Mouse (Mus musculus) heart, postnatal 0 days (tissue): Measurements from ENCODE around the gene Rnf8. TPM values are rescaled to one million over a fixed set of nuclear protein-coding genes. Genes with fewer than 3 reads are reported as not detected.
A peak's percentile ranks its signal among the peaks of the same experiment; 100 is the strongest.

Experiments used
- ATAC-seq: fragments of 200-750 bp; cut with Nextera tagmentation; 2 replicates; pipeline ENCODE4 v1.8.0; 2017; ENCODE audit warnings: low read depth, moderate number of reproducible peaks, moderate library complexity; ENCODE audit not compliant: insufficient read depth
- DNase-seq: peaks from one replicate; pipeline ENCODE4 v3.0.0-alpha.2; 2016; ENCODE audit warnings: low spot score
- H3K27ac ChIP-seq: fragments of 300-500 bp; sonication (generic); 2 replicates; pipeline ENCODE4 v1.5.1; 2014; ENCODE audit warnings: low read depth, mild to moderate bottlenecking
- H3K27me3 ChIP-seq: fragments of 300-500 bp; sonication (generic); 2 replicates; pipeline ENCODE4 v1.6.1; 2014; ENCODE audit warnings: low read length, mixed read lengths; ENCODE audit not compliant: control insufficient read depth, insufficient read depth
- H3K36me3 ChIP-seq: fragments of 300-500 bp; sonication (generic); replicated peaks from 2 replicates; pipeline ENCODE4 v1.6.1; 2014; ENCODE audit warnings: low read length, mixed read lengths; ENCODE audit not compliant: control insufficient read depth, insufficient read depth
- H3K4me1 ChIP-seq: fragments of 300-500 bp; sonication (generic); 2 replicates; pipeline ENCODE4 v1.6.1; 2014; ENCODE audit warnings: antibody characterized with exemption; ENCODE audit not compliant: control insufficient read depth, insufficient read depth
- H3K4me2 ChIP-seq: fragments of 300-500 bp; sonication (generic); 2 replicates; pipeline ENCODE4 v1.6.1; 2014; ENCODE audit warnings: low read depth, mild to moderate bottlenecking, low read length, moderate library complexity
- H3K4me3 ChIP-seq: fragments of 300-500 bp; sonication (generic); 2 replicates; pipeline ENCODE4 v1.5.1; 2014; ENCODE audit warnings: low read depth, low read length
- H3K9ac ChIP-seq: fragments of 300-500 bp; sonication (generic); replicated peaks from 2 replicates; pipeline ENCODE4 v1.6.1; 2014; ENCODE audit warnings: low read depth, low read length, mixed read lengths
- H3K9me3 ChIP-seq: fragments of 300-500 bp; sonication (generic); replicated peaks from 2 replicates; pipeline ENCODE4 v1.6.1; 2016; ENCODE audit warnings: low read length; ENCODE audit not compliant: control insufficient read depth
- CTCF ChIP-seq: IDR thresholded peaks from 2 replicates; pipeline ENCODE4 v1.5.1; 2016; ENCODE audit warnings: antibody characterized with exemption, control low read depth, low read depth
- EP300 ChIP-seq: IDR thresholded peaks from 2 replicates; pipeline ENCODE4 v1.6.1; 2016; ENCODE audit warnings: antibody characterized with exemption, low read depth
- WGBS: fragments of 180-500 bp; shearing (Covaris S2); extraction: QIAGEN DNeasy Blood & Tissue Kit; methylation state at CpG from one replicate; pipeline ENCODE4 v1.1.7; 2014; 5-methylcytosine and 5-hydroxymethylcytosine counted together
- polyA plus RNA-seq: library from polyadenylated mRNA; unstranded; fragments of >200 nt; fragmentation: Nextera tagmentation; extraction: Ambion mirVana; gene quantifications from 2 replicates; pipeline ENCODE4 v1.2.1, GENCODE M21; 2015
- total RNA-seq: library from RNA; depleted of rRNA; stranded (reverse); fragments of >200 nt; gene quantifications from 2 replicates; pipeline ENCODE4 v1.2.3, GENCODE M21; 2014; ENCODE audit warnings: low replicate concordance; rRNA removed

Gene Rnf8
- total RNA-seq (15.2 and 20.3 TPM in 2 replicates), polyA plus RNA-seq (32.7 and 33.4 TPM in 2 replicates)

DNA sequence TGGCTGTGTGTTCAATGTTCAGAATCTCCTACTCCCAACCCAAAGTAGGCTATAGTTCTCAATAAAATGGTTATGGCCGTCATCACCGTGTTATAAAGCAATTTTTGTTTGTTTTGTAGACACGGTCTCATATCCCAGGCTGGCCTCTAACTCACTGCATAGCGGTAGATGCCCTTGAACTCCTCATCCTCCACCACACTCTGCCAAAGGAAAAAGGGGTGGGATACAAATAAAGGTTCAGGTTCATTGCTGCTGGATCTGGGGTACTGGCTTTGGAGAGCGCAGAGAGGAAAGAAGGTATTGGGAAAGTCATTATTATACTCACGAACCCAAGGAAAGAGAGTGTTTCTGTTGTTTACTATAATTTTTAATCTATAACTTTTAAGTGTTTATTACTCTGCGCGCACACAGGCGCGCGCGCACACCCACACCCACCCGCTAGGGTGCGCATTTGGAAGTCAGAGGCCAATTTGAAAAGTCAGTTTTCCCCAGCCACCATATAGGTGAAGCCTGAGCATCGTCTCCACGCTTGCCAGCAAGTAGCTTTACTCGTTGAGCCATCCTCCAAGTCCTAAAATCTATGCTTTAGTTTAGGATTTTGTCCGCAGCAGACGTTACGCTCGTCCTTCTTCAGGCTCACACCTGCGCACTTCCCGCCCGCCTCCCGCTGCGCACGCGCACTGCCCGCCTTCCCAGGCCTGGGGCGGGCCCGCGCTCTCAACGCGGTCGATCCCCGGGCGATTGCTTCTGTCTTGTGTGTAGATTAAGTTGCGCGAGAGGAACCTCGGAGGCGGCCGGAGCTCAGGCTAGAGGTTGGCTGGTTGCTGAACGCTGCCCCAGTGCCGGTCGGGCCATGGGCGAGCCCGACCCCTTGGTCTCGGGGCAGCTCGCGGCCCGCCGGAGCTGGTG lies at the start of gene Rnf8, which contains the start of gene Gm28043:
Rnf8 (plus strand) TSS at position 676 of the 909 bp plus-strand sequence.
Gm28043 (plus strand) TSS at position 762 of the 909 bp plus-strand sequence.
- peaks cover 6% of the 10 kb centered on the region; the same call in 1 of the 2 replicates for H3K36me3 ChIP-seq
- peak within 1 kb of the TSS; percentile 91 for H3K4me3 ChIP-seq
- no peaks in the 10 kb centered on the region for H3K27me3 ChIP-seq
- DNase-seq (peak; percentile 92), ATAC-seq (peak; percentile 93)
- H3K4me2 ChIP-seq: peak within 1 kb of the TSS; percentile 78
- TF ChIP-seq EP300: no peak
- peak; percentile 49 for TF ChIP-seq CTCF
- H3K27ac ChIP-seq: peak within 1 kb of the TSS; percentile 94
- WGBS: 2% methylated on average over 50 of the region's 52 CpGs
- H3K9ac ChIP-seq: peak within 1 kb of the TSS; percentile 98
- H3K9me3 ChIP-seq: no peaks in the 10 kb centered on the region
- H3K4me1 ChIP-seq: peaks cover 17% of the 10 kb centered on the region

DNA sequence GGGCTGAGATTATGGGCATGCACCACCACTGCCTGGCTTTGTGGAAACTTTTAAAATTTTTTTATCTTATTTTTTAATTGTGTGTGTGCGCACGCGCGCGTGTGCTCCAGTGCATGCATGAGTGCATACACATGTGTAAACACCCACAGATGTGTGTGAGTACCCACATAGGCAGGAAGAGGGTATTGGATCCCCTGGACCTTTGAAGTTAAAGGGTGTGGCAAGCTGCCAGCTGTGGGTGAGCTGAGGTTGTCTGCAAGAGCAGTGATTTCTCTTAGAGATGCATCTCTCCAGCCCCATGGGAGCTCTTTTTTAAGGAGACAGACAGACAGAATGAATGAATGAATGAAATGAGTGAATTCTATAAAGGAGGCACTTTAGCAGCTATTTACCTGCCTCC lies 49.1 kb upstream of the Rnf8 start:
- Histone ChIP-seq H3K4me1 (no peaks in the 10 kb centered on the region), H3K9ac (no peak overlapping the region), H3K27me3 (no peaks in the 10 kb centered on the region), H3K4me2 (no peak overlapping the region), H3K27ac (no peak overlapping the region), H3K36me3 (peaks cover 48% of the 10 kb centered on the region), H3K9me3 (no peaks in the 10 kb centered on the region), H3K4me3 (no peak overlapping the region)
- WGBS: 97% methylated on average over 5 of the region's 5 CpGs
- ATAC-seq (no peak), DNase-seq (no peak)
- TF ChIP-seq EP300 (no peak), CTCF (no peak)

DNA sequence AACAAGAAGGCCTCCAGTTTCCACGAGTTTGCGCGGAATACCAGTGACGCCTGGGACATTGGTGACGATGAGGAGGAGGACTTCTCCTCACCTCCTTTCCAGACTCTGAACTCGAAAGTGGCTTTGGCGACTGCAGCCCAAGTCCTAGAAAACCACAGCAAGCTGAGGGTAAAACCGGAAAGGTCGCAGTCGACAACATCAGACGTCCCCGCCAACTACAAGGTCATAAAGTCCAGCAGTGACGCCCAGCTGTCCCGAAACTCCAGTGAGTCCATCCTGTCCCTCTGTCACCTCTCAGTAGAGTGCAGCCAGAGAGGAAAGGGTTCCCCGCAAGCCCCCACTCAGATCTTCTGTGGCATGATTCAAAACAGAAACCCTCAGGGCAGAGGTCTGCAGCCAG lies 46.2 kb upstream of the Rnf8 start:
- Histone ChIP-seq H3K9me3 (no peaks in the 10 kb centered on the region), H3K36me3 (peaks cover 71% of the 10 kb centered on the region), H3K27ac (no peak overlapping the region), H3K4me3 (no peak overlapping the region), H3K9ac (no peak overlapping the region), H3K4me2 (no peak overlapping the region), H3K27me3 (no peaks in the 10 kb centered on the region), H3K4me1 (no peaks in the 10 kb centered on the region)
- TF ChIP-seq CTCF (no peak), EP300 (no peak)
- DNase-seq: no peak
- WGBS: 89% methylated on average over 15 of the region's 15 CpGs
- ATAC-seq: no peak

DNA sequence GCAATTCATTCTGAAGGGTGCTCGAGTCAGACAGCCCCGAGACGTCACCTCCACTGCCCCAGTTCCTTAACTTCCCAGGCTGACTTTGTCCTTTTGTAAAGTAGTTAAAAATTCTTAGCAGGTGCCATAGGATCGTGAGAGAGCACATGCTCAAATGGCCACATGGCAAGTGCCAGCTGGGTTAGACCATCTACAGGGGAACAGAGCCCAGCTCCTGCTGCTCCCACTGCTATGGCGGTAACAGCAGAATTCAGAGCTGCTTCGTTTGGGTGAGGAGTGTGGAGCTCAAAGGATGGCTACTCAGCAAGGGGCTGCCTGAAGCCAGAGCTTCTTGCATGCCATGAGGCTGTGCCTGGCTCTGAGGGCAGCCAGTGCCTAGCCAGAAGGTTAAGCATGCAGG lies 44.8 kb upstream of the Rnf8 start:
- Histone ChIP-seq H3K27me3 (no peaks in the 10 kb centered on the region), H3K4me1 (no peaks in the 10 kb centered on the region)
- 88% methylated on average over 6 of the region's 6 CpGs for WGBS

DNA sequence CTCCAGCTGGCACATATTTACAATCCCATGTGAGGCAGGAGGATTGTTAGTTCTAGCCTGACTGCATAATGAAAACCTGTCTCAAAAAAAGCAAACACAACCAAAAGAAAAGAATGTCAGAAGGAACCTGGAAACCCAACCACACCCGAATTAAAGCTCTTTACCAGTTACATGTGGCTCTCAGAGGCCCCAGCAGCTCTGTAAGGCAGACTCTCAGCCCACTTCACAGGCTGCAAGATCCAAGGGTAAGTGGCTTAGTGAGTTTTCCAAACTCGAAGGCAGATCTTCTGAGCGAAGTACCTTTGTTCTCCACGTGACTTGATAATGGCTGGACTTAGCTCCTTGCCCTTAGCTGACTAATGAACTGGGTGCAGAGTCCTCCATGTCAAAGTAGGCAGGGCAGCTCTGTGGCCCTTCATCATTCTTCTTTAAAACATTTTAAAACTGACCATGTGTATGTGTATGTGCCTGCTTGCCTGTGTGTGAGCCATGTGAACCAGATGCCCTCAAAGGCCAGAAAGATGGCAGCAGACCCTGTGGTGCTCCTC lies 34.9 kb upstream of the Rnf8 start:
- Histone ChIP-seq H3K4me1 (no peaks in the 10 kb centered on the region), H3K4me2 (no peak overlapping the region), H3K36me3 (peaks cover 83% of the 10 kb centered on the region), H3K4me3 (no peak overlapping the region), H3K27me3 (no peaks in the 10 kb centered on the region), H3K27ac (no peak overlapping the region), H3K9ac (no peak overlapping the region), H3K9me3 (no peaks in the 10 kb centered on the region)
- WGBS: 89% methylated on average over 4 of the region's 4 CpGs
- no peak for ATAC-seq
- DNase-seq: no peak
- TF ChIP-seq CTCF (no peak), EP300 (no peak)

More for the DNA sequence above, 44.8 kb upstream of the Rnf8 start:
- H3K27ac ChIP-seq: no peak overlapping the region
- no peaks in the 10 kb centered on the region for H3K9me3 ChIP-seq
- TF ChIP-seq EP300: no peak
- TF ChIP-seq CTCF: no peak
- no peak overlapping the region for H3K4me3 ChIP-seq
- H3K4me2 ChIP-seq: no peak overlapping the region
- H3K36me3 ChIP-seq: peaks cover 70% of the 10 kb centered on the region
- H3K9ac ChIP-seq: no peak overlapping the region
- ATAC-seq (no peak), DNase-seq (no peak)
